Mouse (Mus musculus) hindbrain, embryonic 15.5 days (tissue): ENCODE data around the gene Stil. TPM values are rescaled to one million over a fixed set of nuclear protein-coding genes. Genes with fewer than 3 reads are reported as not detected.

ENCODE experiments used
- ATAC-seq: fragments of 200-750 bp; cut with Nextera tagmentation; 2 replicates; pipeline ENCODE4 v1.8.0; 2017; ENCODE audit warnings: low read depth, moderate number of reproducible peaks, moderate TSS enrichment; ENCODE audit not compliant: low FRiP score
- H3K27ac ChIP-seq: fragments of 300-500 bp; sonication (generic); replicated peaks from 2 replicates; pipeline ENCODE4 v1.5.1; 2015; ENCODE audit warnings: mild to moderate bottlenecking, inconsistent platforms
- H3K27me3 ChIP-seq: fragments of 300-500 bp; sonication (generic); 2 replicates; pipeline ENCODE4 v1.6.1; 2015; ENCODE audit warnings: control low read depth, inconsistent platforms
- H3K36me3 ChIP-seq: fragments of 300-500 bp; sonication (generic); 2 replicates; pipeline ENCODE4 v1.6.1; 2015; ENCODE audit warnings: control low read depth, inconsistent platforms
- H3K4me1 ChIP-seq: fragments of 300-500 bp; sonication (generic); replicated peaks from 2 replicates; pipeline ENCODE4 v1.6.1; 2015; ENCODE audit warnings: control low read depth, inconsistent platforms
- H3K4me2 ChIP-seq: fragments of 300-500 bp; sonication (generic); 2 replicates; pipeline ENCODE4 v1.6.1; 2015; ENCODE audit warnings: moderate library complexity, mild to moderate bottlenecking, inconsistent platforms
- H3K4me3 ChIP-seq: fragments of 300-500 bp; sonication (generic); 2 replicates; pipeline ENCODE4 v1.5.1; 2015; ENCODE audit warnings: mild to moderate bottlenecking, inconsistent platforms
- H3K9ac ChIP-seq: fragments of 300-500 bp; sonication (generic); 2 replicates; pipeline ENCODE4 v1.6.1; 2015; ENCODE audit warnings: inconsistent platforms
- H3K9me3 ChIP-seq: fragments of 300-500 bp; sonication (generic); 2 replicates; pipeline ENCODE4 v1.6.1; 2016; ENCODE audit warnings: control low read depth, inconsistent platforms
- WGBS: fragments of 180-500 bp; shearing (Covaris S2); methylation state at CpG from one replicate; pipeline ENCODE4 v1.1.7; 2015; 5-methylcytosine and 5-hydroxymethylcytosine counted together
- polyA plus RNA-seq: library from polyadenylated mRNA; unstranded; fragments of >200 nt; fragmentation: Nextera tagmentation; extraction: Ambion mirVana; gene quantifications from 2 replicates; pipeline ENCODE4 v1.2.1, GENCODE M21; 2015

The Stil gene
- polyA plus RNA-seq, 1 experiment from 2014 or later = 2.6 TPM

DNA sequence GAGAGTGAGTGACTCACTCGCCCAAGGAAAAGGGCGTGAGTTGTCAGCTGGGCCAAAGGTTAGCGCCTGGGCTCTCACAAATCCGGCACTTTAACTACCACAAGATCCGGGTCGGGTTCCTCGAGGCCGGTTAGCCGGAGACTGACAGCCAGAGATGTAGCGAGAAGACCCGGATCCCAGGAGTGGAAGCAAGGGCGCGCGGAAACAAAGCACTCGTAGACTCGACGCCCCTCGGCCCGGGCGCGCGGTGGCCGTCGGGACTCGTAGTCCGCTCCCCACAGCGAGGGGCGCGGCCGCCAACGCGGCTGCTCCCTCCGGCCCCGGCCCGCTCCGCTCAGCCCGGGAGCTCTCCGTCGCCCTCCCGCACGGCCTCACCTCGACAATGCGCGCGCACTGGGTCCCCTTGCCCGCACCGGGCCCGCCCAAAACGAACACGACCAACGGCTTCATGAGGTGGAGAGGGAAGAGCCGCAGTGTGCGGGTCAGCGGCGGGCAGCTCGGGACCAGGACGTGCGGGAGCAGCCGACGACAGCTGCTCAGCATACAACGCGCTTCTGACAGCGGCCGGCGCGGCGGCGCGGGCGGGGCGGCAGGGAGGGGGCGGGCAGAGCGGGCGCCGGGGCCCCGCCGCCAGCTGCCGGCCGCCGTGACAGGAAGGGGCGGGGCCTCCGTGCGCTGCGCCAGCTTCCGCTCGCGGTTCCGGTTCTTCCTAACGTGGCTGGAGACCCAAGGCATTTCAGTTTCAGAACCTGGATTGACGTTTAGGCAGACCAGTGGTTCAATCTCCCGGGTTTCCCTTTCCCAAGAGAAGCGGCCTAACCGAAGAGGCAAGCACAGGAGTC lies 13.1 kb upstream of the Stil start, which contains the start of gene Cmpk1:
Gene Cmpk1 (minus strand): TSS at position 651 of the 842 bp plus-strand sequence.
- H3K4me1 ChIP-seq = peaks cover 25% of the 10 kb centered on the region
- under 1% methylated on average over 93 of the region's 93 CpGs for WGBS
- H3K27ac ChIP-seq = peak within 1 kb of the TSS; percentile 100
- peak within 1 kb of the TSS; percentile 99 for H3K9ac ChIP-seq
- no peaks in the 10 kb centered on the region for H3K36me3 ChIP-seq
- peak within 1 kb of the TSS; percentile 93 for H3K4me3 ChIP-seq
- H3K27me3 ChIP-seq = no peaks in the 10 kb centered on the region
- peak within 1 kb of the TSS; percentile 76 for H3K4me2 ChIP-seq
- H3K9me3 ChIP-seq = no peaks in the 10 kb centered on the region
- peak; percentile 96 for ATAC-seq

DNA sequence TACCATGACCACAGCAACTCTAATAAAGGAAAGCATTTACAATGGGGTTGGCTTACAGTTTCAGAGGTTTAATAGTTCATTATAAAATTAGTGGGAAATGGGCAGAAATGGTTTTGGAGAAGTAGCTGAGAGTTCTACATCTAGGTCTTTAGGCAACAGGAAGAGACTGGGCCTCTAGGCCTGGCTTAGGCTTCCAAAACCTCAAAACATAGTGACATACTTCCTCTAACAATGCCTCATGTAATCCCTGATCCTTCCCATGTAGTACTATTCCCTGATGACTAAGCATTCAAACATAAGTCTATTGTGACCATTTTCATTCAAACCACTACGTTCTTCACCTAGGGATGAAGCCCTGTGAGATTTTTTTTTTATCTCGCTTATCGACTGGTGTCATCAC lies 5.7 kb upstream of the Stil start:
- WGBS = 86% methylated on average over 3 of the region's 3 CpGs
- no peak for ATAC-seq
- H3K27me3 ChIP-seq = 0 out of 2 replicates have a peak, but pooled peaks cover 5% of the 10 kb centered on the region
- H3K9me3 ChIP-seq = no peaks in the 10 kb centered on the region
- no peak overlapping the region for H3K27ac ChIP-seq
- H3K36me3 ChIP-seq = no peaks in the 10 kb centered on the region
- 0 out of 2 replicates have a peak, but pooled peaks cover 5% of the 10 kb centered on the region for H3K4me1 ChIP-seq
- no peak overlapping the region for H3K4me3 ChIP-seq
- no peak overlapping the region for H3K9ac ChIP-seq
- no peak overlapping the region for H3K4me2 ChIP-seq

DNA sequence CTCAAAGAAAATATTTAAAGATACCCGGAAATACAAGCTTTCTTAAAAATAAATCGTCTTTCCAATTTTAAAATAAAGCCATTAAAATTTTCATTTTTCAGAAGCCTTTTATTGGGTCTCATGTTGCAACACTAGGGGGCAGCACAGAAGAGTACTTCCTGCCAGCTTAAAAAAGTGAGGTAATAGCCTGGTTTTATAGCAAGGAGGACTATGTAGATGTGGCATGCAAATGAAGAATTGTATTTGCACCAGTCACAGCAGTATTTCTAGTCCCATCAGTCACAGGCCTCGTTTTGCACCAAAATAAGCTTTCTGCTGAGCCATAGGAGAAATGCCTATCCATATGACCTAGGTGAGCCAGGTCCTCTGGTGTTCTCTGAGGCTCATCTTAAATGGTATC lies 2.9 kb upstream of the Stil start:
- Histone ChIP-seq H3K27ac (no peak overlapping the region), H3K4me2 (no peak overlapping the region), H3K9me3 (no peaks in the 10 kb centered on the region), H3K9ac (no peak overlapping the region), H3K27me3 (0 out of 2 replicates have a peak, but pooled peaks cover 5% of the 10 kb centered on the region), H3K4me1 (peaks cover 16% of the 10 kb centered on the region), H3K36me3 (no peaks in the 10 kb centered on the region), H3K4me3 (no peak overlapping the region)
- 62% methylated on average over 3 of the region's 3 CpGs for WGBS
- no peak for ATAC-seq

DNA sequence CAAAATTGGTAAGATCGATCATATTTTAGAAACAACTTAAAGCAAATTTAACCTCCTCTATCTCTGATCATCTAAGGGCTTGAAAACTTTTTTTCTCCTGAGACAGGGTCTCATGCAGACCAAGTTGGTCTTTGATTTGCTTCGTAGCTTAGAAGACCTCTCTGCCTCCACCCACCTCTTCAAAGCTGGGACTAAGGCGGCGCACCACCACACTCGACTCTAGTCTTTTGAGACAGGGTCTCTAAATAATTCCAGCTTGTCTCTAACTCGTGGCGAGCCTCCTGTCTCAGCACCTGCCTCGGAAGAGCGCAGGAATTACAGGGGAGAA lies 550 bp upstream of the Stil start:
- ATAC-seq = no peak; the same call in 1 of the 2 replicates
- H3K9ac ChIP-seq = peak overlapping the region; percentile 67
- H3K27ac ChIP-seq = peak overlapping the region; percentile 93
- H3K4me3 ChIP-seq = peak overlapping the region; percentile 56
- H3K36me3 ChIP-seq = no peaks in the 10 kb centered on the region
- peak overlapping the region; percentile 71 for H3K4me2 ChIP-seq
- H3K4me1 ChIP-seq = peaks cover 16% of the 10 kb centered on the region
- WGBS = 9% methylated on average over 9 of the region's 9 CpGs
- H3K27me3 ChIP-seq = 0 out of 2 replicates have a peak, but pooled peaks cover 2% of the 10 kb centered on the region
- no peaks in the 10 kb centered on the region for H3K9me3 ChIP-seq

DNA sequence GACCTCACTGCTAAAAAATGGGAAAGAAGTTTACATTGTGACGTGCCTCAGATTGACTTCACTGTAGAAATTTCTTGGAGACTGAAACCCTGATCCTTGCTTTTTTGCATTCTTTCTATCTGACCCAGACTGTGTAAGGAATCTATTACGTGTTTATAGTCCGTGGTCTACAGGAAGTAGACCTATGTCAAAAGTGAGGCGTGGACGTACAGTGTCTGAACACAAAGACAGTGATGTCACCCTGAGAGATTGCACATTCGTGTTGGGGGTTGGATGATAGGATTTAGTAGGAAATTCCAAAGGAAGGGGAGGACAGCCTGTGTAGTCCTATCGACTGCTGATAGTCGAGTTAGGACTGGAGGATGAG lies 453 bp downstream of the Stil start:
- no peaks in the 10 kb centered on the region for H3K27me3 ChIP-seq
- 2% methylated on average over 8 of the region's 8 CpGs for WGBS
- ATAC-seq = 0 out of 2 replicates have a peak, but pooled peaks have one; percentile 5
- no peak overlapping the region for H3K27ac ChIP-seq
- peak overlapping the region; percentile 71 for H3K4me2 ChIP-seq
- H3K4me1 ChIP-seq = peaks cover 16% of the 10 kb centered on the region
- H3K4me3 ChIP-seq = peak overlapping the region; percentile 56
- no peaks in the 10 kb centered on the region for H3K36me3 ChIP-seq
- H3K9me3 ChIP-seq = no peaks in the 10 kb centered on the region
- H3K9ac ChIP-seq = peak overlapping the region; percentile 51; the same call in 1 of the 2 replicates

DNA sequence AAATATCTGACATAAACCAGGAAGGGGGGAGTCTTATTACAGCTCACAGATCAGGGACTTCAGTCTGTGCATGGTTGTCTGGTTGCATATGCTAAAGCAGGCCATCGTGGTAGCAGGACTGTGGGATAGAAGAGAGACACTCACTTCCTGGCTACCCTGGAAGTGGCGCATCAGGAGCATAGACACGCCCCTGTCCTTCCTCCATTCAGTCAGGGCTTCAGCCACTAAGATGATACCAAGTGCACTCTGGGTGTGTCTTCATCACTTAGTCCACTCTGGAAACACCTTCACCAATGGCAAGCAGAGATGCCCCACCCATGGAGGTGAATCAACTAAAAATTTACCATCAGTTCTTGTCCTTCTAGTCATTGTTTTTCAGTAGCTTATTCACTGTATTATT lies 14.3 kb downstream of the Stil start:
- Histone ChIP-seq H3K9me3 (no peaks in the 10 kb centered on the region), H3K36me3 (no peaks in the 10 kb centered on the region), H3K9ac (no peak overlapping the region), H3K4me3 (no peak overlapping the region), H3K4me2 (no peak overlapping the region), H3K27ac (no peak overlapping the region), H3K4me1 (no peaks in the 10 kb centered on the region), H3K27me3 (no peaks in the 10 kb centered on the region)
- ATAC-seq = no peak
- 85% methylated on average over 3 of the region's 3 CpGs for WGBS

DNA sequence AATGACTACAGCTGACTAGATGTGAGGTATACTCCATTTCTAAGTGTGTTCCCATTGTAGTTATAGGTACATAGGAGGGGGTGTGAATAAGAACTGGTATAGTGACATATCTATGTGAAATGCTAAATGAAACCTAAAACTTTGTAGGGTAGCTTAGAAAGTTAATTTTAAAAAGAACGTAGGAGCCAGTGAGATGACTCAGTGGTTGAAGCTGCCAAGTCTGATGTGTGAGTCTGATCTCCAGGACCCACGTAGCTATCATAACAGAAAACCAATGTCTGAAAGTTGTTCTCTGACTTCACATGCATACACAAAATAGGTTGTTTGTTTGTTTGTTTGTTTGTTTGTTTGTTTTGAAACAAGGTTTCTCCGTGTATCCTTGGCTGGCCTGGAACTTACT lies 20.0 kb downstream of the Stil start:
- Histone ChIP-seq H3K36me3 (no peaks in the 10 kb centered on the region; the same call in 1 of the 2 replicates), H3K9me3 (no peaks in the 10 kb centered on the region), H3K4me2 (no peak overlapping the region), H3K4me3 (no peak overlapping the region), H3K27me3 (no peaks in the 10 kb centered on the region), H3K9ac (no peak overlapping the region), H3K27ac (no peak overlapping the region), H3K4me1 (no peaks in the 10 kb centered on the region)
- WGBS = 95% methylated on average over 3 of the region's 3 CpGs
- ATAC-seq = no peak

DNA sequence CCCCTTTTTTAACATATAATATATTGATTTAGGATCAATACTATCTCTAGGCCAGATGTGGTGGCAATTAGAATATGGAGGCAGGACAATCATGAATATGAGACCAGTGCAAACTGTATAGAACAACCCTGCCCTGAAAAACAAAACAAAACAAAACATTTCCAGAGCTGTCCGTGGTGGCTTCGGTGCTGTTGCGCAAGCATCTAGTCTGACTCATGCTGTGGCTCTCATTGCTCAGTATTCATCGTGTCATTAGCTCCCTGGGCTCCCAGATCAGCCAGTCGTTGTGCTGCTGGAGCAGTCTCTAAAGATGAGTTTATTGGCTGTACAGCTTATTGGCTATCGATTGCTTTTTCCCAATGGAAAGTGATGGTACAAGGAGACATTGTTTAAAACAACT lies 35.1 kb downstream of the Stil start:
- ATAC-seq = no peak

DNA sequence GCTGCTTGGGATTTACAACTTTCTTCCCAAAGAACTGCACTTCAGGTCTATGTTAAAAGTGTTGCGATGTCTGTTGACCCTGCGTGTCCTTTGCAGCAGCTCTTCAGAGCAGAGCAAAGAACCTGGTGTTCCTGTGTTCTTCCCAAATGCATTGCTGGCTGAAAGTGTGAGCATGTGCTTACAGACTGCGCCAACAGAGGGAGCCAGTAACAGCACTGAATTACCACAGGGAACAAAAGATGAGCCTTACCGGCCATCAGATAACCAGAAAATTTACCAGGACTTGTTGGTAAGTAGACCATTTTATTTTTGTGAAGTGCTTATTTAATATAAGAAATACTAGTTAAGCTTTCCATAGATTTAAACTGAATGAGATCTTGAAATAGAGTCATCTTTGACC lies 38.3 kb downstream of the Stil start:
- H3K4me3 ChIP-seq = no peak overlapping the region
- 41% methylated on average over 4 of the region's 4 CpGs for WGBS
- no peaks in the 10 kb centered on the region for H3K4me1 ChIP-seq
- H3K36me3 ChIP-seq = no peaks in the 10 kb centered on the region
- H3K4me2 ChIP-seq = no peak overlapping the region
- no peak overlapping the region for H3K9ac ChIP-seq
- H3K27ac ChIP-seq = no peak overlapping the region
- no peak for ATAC-seq
- no peaks in the 10 kb centered on the region for H3K9me3 ChIP-seq
- no peaks in the 10 kb centered on the region for H3K27me3 ChIP-seq

More for the DNA sequence above, 35.1 kb downstream of the Stil start:
- no peaks in the 10 kb centered on the region for H3K4me1 ChIP-seq
- no peak overlapping the region for H3K27ac ChIP-seq
- no peak overlapping the region for H3K9ac ChIP-seq
- H3K9me3 ChIP-seq = no peaks in the 10 kb centered on the region
- WGBS = 84% methylated on average over 6 of the region's 6 CpGs
- H3K36me3 ChIP-seq = no peaks in the 10 kb centered on the region
- H3K4me3 ChIP-seq = no peak overlapping the region
- H3K4me2 ChIP-seq = no peak overlapping the region
- no peaks in the 10 kb centered on the region for H3K27me3 ChIP-seq

DNA sequence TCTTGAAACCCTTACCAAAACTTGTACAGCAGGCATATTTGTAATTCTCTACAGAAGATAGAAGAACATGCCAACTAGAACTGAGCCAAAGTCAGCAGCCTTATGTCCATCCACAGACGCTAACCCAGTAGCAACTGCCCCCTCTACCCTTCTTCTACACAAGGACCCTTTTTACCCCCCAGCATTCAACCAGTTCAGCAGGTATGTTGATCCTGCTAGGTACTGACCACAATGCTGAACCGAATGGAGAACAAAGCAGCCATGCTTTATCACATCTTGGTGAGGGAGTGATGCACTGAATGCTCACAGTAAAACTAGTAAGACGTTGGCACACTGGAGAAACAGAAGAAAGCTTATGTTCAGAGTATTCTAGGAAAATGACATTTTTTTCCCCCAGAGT lies 45.7 kb downstream of the Stil start:
- H3K27ac ChIP-seq = no peak overlapping the region
- H3K36me3 ChIP-seq = no peaks in the 10 kb centered on the region
- H3K9me3 ChIP-seq = no peaks in the 10 kb centered on the region
- no peak overlapping the region for H3K4me3 ChIP-seq
- 81% methylated on average over 3 of the region's 3 CpGs for WGBS
- no peak for ATAC-seq
- no peaks in the 10 kb centered on the region for H3K4me1 ChIP-seq
- H3K9ac ChIP-seq = no peak overlapping the region
- no peak overlapping the region for H3K4me2 ChIP-seq
- peaks cover 27% of the 10 kb centered on the region for H3K27me3 ChIP-seq

DNA sequence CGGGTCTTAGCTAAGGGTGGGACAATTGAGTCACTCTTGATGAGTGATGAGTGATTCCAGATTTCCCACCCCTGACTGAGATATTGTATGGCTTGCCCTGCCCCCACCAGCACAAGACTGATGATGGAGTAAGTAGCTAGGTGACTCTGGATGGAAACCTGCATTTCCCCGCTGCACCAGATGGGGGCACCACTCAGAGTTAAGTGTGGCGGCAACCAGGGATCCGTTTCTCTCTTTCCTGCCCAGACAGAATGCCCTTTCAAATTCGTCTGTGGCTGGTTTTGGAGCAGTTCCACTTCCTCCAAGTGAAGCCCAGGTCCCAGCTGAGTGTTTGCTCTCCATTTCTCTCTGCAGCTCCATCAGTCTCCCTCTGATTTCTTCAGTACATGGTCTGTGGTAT lies 47.8 kb downstream of the Stil start:
- 7% methylated on average over 5 of the region's 5 CpGs for WGBS
- H3K4me1 ChIP-seq = peaks cover 6% of the 10 kb centered on the region
- no peak overlapping the region for H3K4me3 ChIP-seq
- no peak overlapping the region for H3K9ac ChIP-seq
- H3K27me3 ChIP-seq = peaks cover 48% of the 10 kb centered on the region
- no peak overlapping the region for H3K27ac ChIP-seq
- no peaks in the 10 kb centered on the region for H3K9me3 ChIP-seq
- no peak for ATAC-seq
- no peak overlapping the region for H3K4me2 ChIP-seq
- H3K36me3 ChIP-seq = no peaks in the 10 kb centered on the region

DNA sequence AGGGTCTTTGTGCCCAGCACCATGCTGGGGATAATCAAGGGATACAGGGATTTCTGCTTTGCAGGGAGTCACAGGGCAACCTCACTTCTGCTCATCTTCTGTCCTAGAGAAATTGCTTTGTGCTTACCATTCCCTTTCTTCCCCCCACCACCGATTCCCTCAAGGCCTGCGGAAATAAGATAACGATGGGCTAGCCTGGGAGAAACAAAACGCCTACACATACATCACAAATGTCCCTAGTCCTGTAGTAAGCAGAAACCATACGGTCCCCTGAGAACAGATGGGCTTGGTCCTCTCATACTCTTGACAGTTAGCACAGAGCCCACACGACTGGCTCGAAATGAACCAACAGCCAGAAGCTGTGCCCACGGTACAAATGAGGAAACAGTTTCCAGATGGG lies 48.2 kb downstream of the Stil start:
- 73% methylated on average over 8 of the region's 8 CpGs for WGBS
- Histone ChIP-seq H3K27me3 (peaks cover 51% of the 10 kb centered on the region), H3K4me2 (no peak overlapping the region), H3K27ac (no peak overlapping the region), H3K9ac (no peak overlapping the region), H3K4me3 (no peak overlapping the region), H3K4me1 (peaks cover 8% of the 10 kb centered on the region), H3K9me3 (no peaks in the 10 kb centered on the region), H3K36me3 (no peaks in the 10 kb centered on the region)
- no peak for ATAC-seq
